12 mouse cellular contexts compared by ENCODE assay signal in the genomic region with DNA sequence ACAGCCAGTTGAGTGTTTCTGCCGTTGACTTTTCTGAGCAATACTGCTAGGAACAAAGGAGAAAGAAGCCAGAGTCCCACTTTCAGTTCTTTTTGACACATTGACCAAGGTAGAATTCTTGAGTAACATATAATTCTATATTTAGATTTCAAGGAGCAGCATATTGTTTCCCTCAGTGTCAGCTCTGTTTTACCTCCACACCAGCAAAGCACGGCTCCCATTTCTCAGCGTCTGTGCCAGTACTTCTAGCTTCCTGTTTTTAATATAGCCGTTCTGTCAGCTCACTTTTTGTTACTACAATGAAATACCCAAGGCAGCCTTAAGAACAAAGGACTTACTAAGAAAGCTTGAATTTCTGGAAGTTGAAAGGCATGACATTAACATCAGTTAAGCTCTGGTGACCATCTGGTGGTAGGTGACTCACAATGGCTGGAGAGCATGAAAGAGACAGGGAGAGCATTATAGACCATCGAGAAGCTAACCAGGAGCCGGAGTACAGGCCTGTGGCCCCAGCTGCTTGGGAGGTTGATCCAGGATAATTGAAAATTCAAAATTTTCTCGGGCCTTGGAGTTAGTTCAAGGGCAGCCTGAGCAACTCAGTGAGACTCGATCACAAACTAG. TPM values are rescaled to one million over a fixed set of nuclear protein-coding genes. Genes with fewer than 3 reads are reported as not detected.
A peak's percentile ranks its signal among the peaks of the same experiment; 100 is the strongest.
DNase-seq lines count a peak whose midpoint lies in the region; ATAC-seq and TF ChIP-seq lines count a peak whose summit lies in the region.
"Had no signal": no experiment of that assay in that cellular context is flagged by ENCODE, and none has a peak within 500 bp of the region (broad histone marks: within the 10 kb centered on the region; RNA-seq: fewer than 3 reads in every experiment).

No protein-coding gene starts in this region.

- no peaks in the 10 kb centered on the region for H3K36me3 ChIP-seq in intestine, embryonic 14.5 days (ENCODE audit: control insufficient read depth, insufficient read depth, low read length)
- H3K36me3 ChIP-seq in intestine, postnatal 0 days (ENCODE audit: control insufficient read depth, insufficient read depth): no peaks in the 10 kb centered on the region
- no peaks in the 10 kb centered on the region for H3K36me3 ChIP-seq in ES-E14 (ENCODE audit: control insufficient read depth, insufficient read depth, low read length, poor library complexity, severe bottlenecking)
- H3K36me3 ChIP-seq: midbrain, embryonic 10.5 days; neural tube, embryonic 12.5 days had no signal

- TF ChIP-seq CTCF in intestine, postnatal 0 days (IDR thresholded peaks at IDR 0.05; ENCODE audit: low read depth): no peak

- WGBS in intestine, embryonic 14.5 days: 48% methylated on average over 8 of the region's 8 CpGs
- 67% methylated on average over 8 of the region's 8 CpGs for WGBS in intestine, postnatal 0 days

- no peak overlapping the region for H3K9ac ChIP-seq in intestine, embryonic 14.5 days (ENCODE audit: low read length)
- no peak overlapping the region for H3K9ac ChIP-seq in intestine, postnatal 0 days (ENCODE audit: low read depth, low read length)
- H3K9ac ChIP-seq in ES-E14 (ENCODE audit: insufficient read depth, low read depth, low read length, poor library complexity, severe bottlenecking): peak overlapping the region; percentile 12; the same call in 1 of the 2 replicates
- H3K9ac ChIP-seq: neural tube, embryonic 12.5 days had no signal

- no peak overlapping the region for H3K4me3 ChIP-seq in intestine, embryonic 14.5 days (ENCODE audit: low read depth, low read length)
- H3K4me3 ChIP-seq in intestine, postnatal 0 days (ENCODE audit: low read depth, low read length): no peak overlapping the region
- peak overlapping the region; percentile 8 to 30; a peak in 1 of 4 replicates for H3K4me3 ChIP-seq in ES-E14 (ENCODE audit: insufficient read depth in 1 of 2, low read depth in 1 of 2, low read length in 2 of 2, poor library complexity in 1 of 2, severe bottlenecking in 1 of 2)
- H3K4me3 ChIP-seq: midbrain, embryonic 10.5 days; neural tube, embryonic 12.5 days had no signal

- 0 out of 2 replicates have a peak, but pooled peaks cover 3% of the 10 kb centered on the region for H3K4me1 ChIP-seq in intestine, embryonic 14.5 days (replicated peaks; ENCODE audit: control insufficient read depth, insufficient read depth, low read length)
- H3K4me1 ChIP-seq in intestine, postnatal 0 days (replicated peaks; ENCODE audit: control insufficient read depth, insufficient read depth, low read length): no peaks in the 10 kb centered on the region
- no peaks in the 10 kb centered on the region for H3K4me1 ChIP-seq in ES-E14 (ENCODE audit: control insufficient read depth in 2 of 2, insufficient read depth in 2 of 2, low read length in 2 of 2, poor library complexity in 1 of 2)
- H3K4me1 ChIP-seq: midbrain, embryonic 10.5 days; neural tube, embryonic 12.5 days had no signal

- H3K27me3 ChIP-seq in intestine, embryonic 14.5 days (replicated peaks; ENCODE audit: control insufficient read depth, insufficient read depth, low read length): no peaks in the 10 kb centered on the region
- no peaks in the 10 kb centered on the region for H3K27me3 ChIP-seq in intestine, postnatal 0 days (replicated peaks; ENCODE audit: control insufficient read depth, insufficient read depth, low read length)
- H3K27me3 ChIP-seq: neural tube, embryonic 12.5 days had no signal

- in situ Hi-C loops in ES-E14 (cut with MboI; ENCODE audit: low sequenced_read_pairs in 2 of 2, unreplicated experiment in 2 of 2): no loop called here

- peak; percentile 81 for ATAC-seq in intestine, embryonic 14.5 days (replicated peaks; ENCODE audit: low FRiP score, low TSS enrichment, low read depth)
- no peak for ATAC-seq in intestine, postnatal 0 days
- ATAC-seq in common myeloid progenitor, adult 5-6 weeks (replicated peaks; ENCODE audit: low read depth, poor library complexity, severe bottlenecking): 0 out of 2 replicates have a peak, but pooled peaks have one; percentile 45
- ATAC-seq in megakaryocyte progenitor cell, adult 5-6 weeks (replicated peaks; ENCODE audit: poor library complexity): 0 out of 2 replicates have a peak, but pooled peaks have one; percentile 37
- no peak for ATAC-seq in monocyte, adult 5-6 weeks (replicated peaks; ENCODE audit: insufficient number of reproducible peaks, low FRiP score, low TSS enrichment, poor library complexity, severe bottlenecking)
- ATAC-seq: forebrain, embryonic 16.5 days had no signal

- H3K9me3 ChIP-seq in intestine, embryonic 14.5 days (ENCODE audit: control insufficient read depth, low read length): peaks cover 2% of the 10 kb centered on the region; the same call in 1 of the 2 replicates
- H3K9me3 ChIP-seq in intestine, postnatal 0 days (ENCODE audit: control insufficient read depth): no peaks in the 10 kb centered on the region
- no peaks in the 10 kb centered on the region for H3K9me3 ChIP-seq in ES-E14 (ENCODE audit: control insufficient read depth, insufficient read depth, low read depth, low read length)
- H3K9me3 ChIP-seq: midbrain, embryonic 10.5 days; neural tube, embryonic 12.5 days had no signal

- H3K4me2 ChIP-seq in intestine, embryonic 14.5 days (ENCODE audit: low read length): no peak overlapping the region
- no peak overlapping the region for H3K4me2 ChIP-seq in intestine, postnatal 0 days (replicated peaks; ENCODE audit: low read depth)
- H3K4me2 ChIP-seq: neural tube, embryonic 12.5 days had no signal

- peak overlapping the region; percentile 57 for H3K27ac ChIP-seq in intestine, embryonic 14.5 days (ENCODE audit: low read depth)
- H3K27ac ChIP-seq in intestine, postnatal 0 days (ENCODE audit: low read depth, low read length): no peak overlapping the region
- H3K27ac ChIP-seq in ES-E14 (ENCODE audit: insufficient read depth, low read depth, low read length, poor library complexity, severe bottlenecking): no peak overlapping the region
- H3K27ac ChIP-seq: midbrain, embryonic 10.5 days; neural tube, embryonic 12.5 days had no signal

- DNase-seq in intestine, embryonic 14.5 days (ENCODE audit: low spot score): no peak
- DNase-seq in ES-E14 (ENCODE audit: low read depth, low spot score): no peak
- no peak for DNase-seq in right cerebral cortex, postnatal 25 days
- DNase-seq: adrenal gland, postnatal 10 days; lung, adult 2 months had no signal

TF ChIP-seq in ES-E14, 5 proteins besides CTCF, POLR2A, EP300 and RAD21:
- TF ChIP-seq ZNF384 (IDR thresholded peaks at IDR 0.05; ENCODE audit: low read depth, low read length) (no peak), MAFK (IDR thresholded peaks at IDR 0.05; ENCODE audit: insufficient read depth, low read depth, low read length) (no peak), CHD2 (IDR thresholded peaks at IDR 0.05; ENCODE audit: low read depth, low read length) (no peak), HCFC1 (IDR thresholded peaks at IDR 0.05; ENCODE audit: borderline replicate concordance, insufficient read depth, low read length) (no peak), ZC3H11A (IDR thresholded peaks at IDR 0.05; ENCODE audit: borderline replicate concordance, low read depth, low read length) (no peak)

RNA-seq across cellular contexts. Expression of a gene that starts 28.9 kb away (rescaled TPM):
- polyA plus RNA-seq in intestine, embryonic 14.5 days (2014; fragmentation: Nextera tagmentation; extraction: Ambion mirVana): 60.5 and 70.1 TPM in 2 replicates
- 55.3 and 57.8 TPM in 2 replicates for polyA plus RNA-seq in intestine, postnatal 0 days (2015; fragmentation: Nextera tagmentation; extraction: Ambion mirVana)
- 11.4 and 27.4 TPM in 2 replicates for total RNA-seq in ES-E14 (2012; rRNA removed)
- total RNA-seq in common myeloid progenitor, adult 5-6 weeks (2017): 0.32 TPM in 1 of 2 replicates, not detected in the other
- 0.10 TPM in 1 of 2 replicates, not detected in the other for total RNA-seq in megakaryocyte progenitor cell, adult 5-6 weeks (2015)
- total RNA-seq in megakaryocyte progenitor cell, adult 5-6 weeks (2017): 1.1 TPM in 1 of 2 replicates, not detected in the other
- total RNA-seq in monocyte, adult 5-6 weeks (2017): 8.1 to 18.7 TPM (median 13.8 TPM) in 3 replicates

Comparison
In these comparisons a context has a peak if more than half of its experiments do, and no peak if none do; other contexts are left out.
1. ATAC-seq: peak in intestine, embryonic 14.5 days (single experiment), common myeloid progenitor, adult 5-6 weeks (single experiment) and megakaryocyte progenitor cell, adult 5-6 weeks (single experiment); none in intestine, postnatal 0 days (single experiment) and monocyte, adult 5-6 weeks (single experiment).
2. H3K4me3 ChIP-seq: peak in ES-E14 (2 of 2); none in intestine, embryonic 14.5 days (single experiment) and intestine, postnatal 0 days (single experiment).